Mouse (Mus musculus): ENCODE measurements around the gene Cnmd. TPM values are rescaled to one million over a fixed set of nuclear protein-coding genes. Genes with fewer than 3 reads are reported as not detected.

Cnmd gene
- polyA plus RNA-seq, 1 experiment from 2014 or later = 0.49 TPM

DNA sequence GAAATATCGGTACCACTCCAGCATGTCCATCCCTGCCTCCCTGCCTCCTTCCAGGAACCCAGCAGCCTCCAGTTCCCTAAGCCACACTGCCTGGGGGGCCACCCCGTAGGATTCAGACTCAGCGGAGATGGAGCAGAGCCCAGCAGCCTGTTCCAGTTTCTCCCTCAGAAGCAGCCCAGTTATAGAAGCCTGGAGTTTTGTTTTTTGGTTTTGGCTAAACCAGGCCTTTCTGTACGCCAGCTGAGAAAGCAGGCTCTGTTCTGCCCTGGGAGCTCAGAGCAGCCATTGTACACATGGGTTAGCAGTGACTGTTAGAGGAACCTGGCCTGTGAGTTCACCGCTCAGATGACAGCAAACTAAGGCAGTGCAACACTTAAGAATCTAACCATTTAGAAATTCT, 3.7 kb downstream of the Cnmd start:
- no peak for TF ChIP-seq CTCF (IDR thresholded peaks at IDR 0.05; ENCODE audit: low read depth)
- no peak for TF ChIP-seq EP300 (optimal IDR thresholded peaks at IDR 0.05)
- 77% methylated on average over 5 of the region's 5 CpGs for WGBS
- Histone ChIP-seq H3K36me3 (ENCODE audit: control insufficient read depth, insufficient read depth, low read length) (no peaks in the 10 kb centered on the region), H3K27me3 (ENCODE audit: control insufficient read depth, insufficient read depth, low read length) (no peaks in the 10 kb centered on the region), H3K4me2 (replicated peaks; ENCODE audit: low read depth) (no peak overlapping the region), H3K9ac (ENCODE audit: low read length) (no peak overlapping the region), H3K27ac (replicated peaks) (no peak overlapping the region), H3K9me3 (ENCODE audit: control insufficient read depth, low read length) (no peaks in the 10 kb centered on the region), H3K4me1 (replicated peaks; ENCODE audit: control insufficient read depth, insufficient read depth) (0 out of 2 replicates have a peak, but pooled peaks cover 3% of the 10 kb centered on the region), H3K4me3 (ENCODE audit: low read depth, low read length) (no peak overlapping the region)
- ATAC-seq (ENCODE audit: low FRiP score, low TSS enrichment) = no peak
- no peak for DNase-seq (ENCODE audit: low spot score)

DNA sequence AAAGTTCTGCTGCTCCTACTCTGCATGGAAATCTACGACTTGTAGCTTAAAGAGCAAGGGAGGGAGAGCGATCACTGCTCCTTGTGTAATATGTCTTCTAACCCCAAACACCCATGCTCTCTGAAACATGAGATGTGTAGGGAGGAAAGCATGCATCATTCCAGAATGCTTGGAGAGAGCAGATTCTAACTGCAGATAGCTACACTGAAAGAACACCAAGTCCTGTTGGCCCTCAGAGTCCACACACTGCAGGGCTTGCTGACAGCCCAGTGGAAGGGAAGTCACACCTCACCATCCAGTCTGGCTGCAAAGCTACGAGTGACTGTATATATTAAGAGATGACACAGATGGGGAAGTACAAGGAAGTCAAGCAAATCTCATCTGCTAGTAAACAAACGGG, 9.3 kb downstream of the Cnmd start:
- no peaks in the 10 kb centered on the region for H3K27me3 ChIP-seq (ENCODE audit: control insufficient read depth, insufficient read depth, low read length)
- no peak for DNase-seq (ENCODE audit: low spot score)
- no peaks in the 10 kb centered on the region for H3K4me1 ChIP-seq (replicated peaks; ENCODE audit: control insufficient read depth, insufficient read depth)
- H3K9me3 ChIP-seq (ENCODE audit: control insufficient read depth, low read length) = no peaks in the 10 kb centered on the region
- ATAC-seq (ENCODE audit: low FRiP score, low TSS enrichment) = no peak
- no peaks in the 10 kb centered on the region for H3K36me3 ChIP-seq (ENCODE audit: control insufficient read depth, insufficient read depth, low read length)
- H3K4me3 ChIP-seq (ENCODE audit: low read depth, low read length) = no peak overlapping the region
- WGBS = 54% methylated on average over 4 of the region's 4 CpGs
- H3K4me2 ChIP-seq (replicated peaks; ENCODE audit: low read depth) = no peak overlapping the region
- TF ChIP-seq CTCF (IDR thresholded peaks at IDR 0.05; ENCODE audit: low read depth) = no peak
- TF ChIP-seq EP300 (optimal IDR thresholded peaks at IDR 0.05) = no peak
- no peak overlapping the region for H3K9ac ChIP-seq (ENCODE audit: low read length)
- no peak overlapping the region for H3K27ac ChIP-seq (replicated peaks)

DNA sequence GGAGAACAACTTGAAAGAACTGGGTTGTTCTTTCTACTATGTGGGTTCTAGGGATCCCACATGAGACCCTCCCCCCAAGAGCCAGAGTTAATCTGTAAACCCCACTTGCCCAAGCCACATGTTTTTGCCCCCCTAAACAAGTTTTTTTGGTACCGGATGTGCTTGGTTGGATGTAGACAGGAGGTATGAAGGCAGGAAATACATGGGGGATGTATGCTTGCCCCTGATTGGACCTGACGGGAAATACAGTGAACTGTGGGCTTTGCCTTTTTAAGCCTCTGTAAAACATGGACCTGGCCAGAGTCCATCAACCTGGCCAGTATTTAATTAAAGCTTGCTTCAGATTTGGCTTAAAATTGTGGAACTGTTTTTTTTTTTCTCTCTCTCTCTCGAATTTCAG, 12.3 kb downstream of the Cnmd start:
- Histone ChIP-seq H3K4me2 (replicated peaks; ENCODE audit: low read depth) (no peak overlapping the region), H3K27me3 (ENCODE audit: control insufficient read depth, insufficient read depth, low read length) (no peaks in the 10 kb centered on the region), H3K27ac (replicated peaks) (no peak overlapping the region), H3K4me3 (ENCODE audit: low read depth, low read length) (no peak overlapping the region), H3K9me3 (ENCODE audit: control insufficient read depth, low read length) (no peaks in the 10 kb centered on the region), H3K9ac (ENCODE audit: low read length) (no peak overlapping the region), H3K36me3 (ENCODE audit: control insufficient read depth, insufficient read depth, low read length) (no peaks in the 10 kb centered on the region), H3K4me1 (replicated peaks; ENCODE audit: control insufficient read depth, insufficient read depth) (no peaks in the 10 kb centered on the region)
- ATAC-seq (ENCODE audit: low FRiP score, low TSS enrichment) = no peak
- no peak for TF ChIP-seq EP300 (optimal IDR thresholded peaks at IDR 0.05)
- no peak for TF ChIP-seq CTCF (IDR thresholded peaks at IDR 0.05; ENCODE audit: low read depth)
- no peak for DNase-seq (ENCODE audit: low spot score)
- WGBS = 47% methylated on average over 3 of the region's 3 CpGs

DNA sequence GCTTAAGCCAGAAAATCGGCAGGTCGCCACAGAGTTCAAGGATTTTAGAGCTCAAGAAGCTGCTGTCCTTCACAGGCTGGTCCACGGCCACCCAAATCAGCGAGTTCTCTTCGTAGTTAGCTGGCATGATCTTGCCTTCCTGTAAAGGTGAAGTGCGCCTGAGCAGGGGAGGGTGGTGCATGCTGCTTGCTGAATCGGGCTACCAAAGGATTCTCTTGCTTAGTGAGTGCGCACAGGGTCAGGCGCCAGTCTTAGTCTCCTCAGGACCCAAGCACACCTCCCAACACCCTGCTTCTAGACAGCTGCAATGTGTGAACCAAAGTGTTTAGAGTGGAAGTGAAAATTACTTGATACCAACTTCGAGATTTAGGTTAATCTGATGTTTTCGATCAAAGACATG, 16.6 kb downstream of the Cnmd start:
- no peaks in the 10 kb centered on the region for H3K4me1 ChIP-seq (replicated peaks; ENCODE audit: control insufficient read depth, insufficient read depth)
- no peak for DNase-seq (ENCODE audit: low spot score)
- H3K9me3 ChIP-seq (ENCODE audit: control insufficient read depth, low read length) = no peaks in the 10 kb centered on the region
- H3K4me3 ChIP-seq (ENCODE audit: low read depth, low read length) = no peak overlapping the region
- H3K4me2 ChIP-seq (replicated peaks; ENCODE audit: low read depth) = no peak overlapping the region
- no peaks in the 10 kb centered on the region for H3K27me3 ChIP-seq (ENCODE audit: control insufficient read depth, insufficient read depth, low read length)
- no peak for ATAC-seq (ENCODE audit: low FRiP score, low TSS enrichment)
- H3K9ac ChIP-seq (ENCODE audit: low read length) = no peak overlapping the region
- H3K27ac ChIP-seq (replicated peaks) = no peak overlapping the region
- TF ChIP-seq EP300 (optimal IDR thresholded peaks at IDR 0.05) = no peak
- TF ChIP-seq CTCF (IDR thresholded peaks at IDR 0.05; ENCODE audit: low read depth) = no peak
- 28% methylated on average over 11 of the region's 11 CpGs for WGBS
- no peaks in the 10 kb centered on the region for H3K36me3 ChIP-seq (ENCODE audit: control insufficient read depth, insufficient read depth, low read length)

DNA sequence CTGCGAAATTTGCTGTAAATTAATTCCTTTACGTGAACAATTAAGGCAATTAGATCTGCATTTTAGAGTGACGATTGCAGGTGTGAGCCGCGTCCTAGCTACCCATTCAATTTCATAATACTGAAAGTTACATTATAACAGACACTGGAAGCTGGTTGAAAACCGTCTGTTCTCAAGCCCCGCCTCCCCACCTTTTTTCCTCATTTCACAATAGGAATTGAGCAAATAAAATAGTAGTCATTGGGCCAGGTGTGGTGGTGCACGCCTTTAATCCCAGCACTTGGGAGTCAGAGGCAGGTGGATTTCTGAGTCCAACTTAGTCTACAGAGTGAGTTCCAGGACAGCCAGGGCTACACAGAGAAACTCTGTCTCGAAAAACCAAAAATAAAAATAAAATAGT, 19.9 kb downstream of the Cnmd start:
- no peak for ATAC-seq (ENCODE audit: low FRiP score, low TSS enrichment)
- Histone ChIP-seq H3K9me3 (ENCODE audit: control insufficient read depth, low read length) (no peaks in the 10 kb centered on the region), H3K27ac (replicated peaks) (no peak overlapping the region), H3K4me2 (replicated peaks; ENCODE audit: low read depth) (no peak overlapping the region), H3K4me1 (replicated peaks; ENCODE audit: control insufficient read depth, insufficient read depth) (no peaks in the 10 kb centered on the region), H3K4me3 (ENCODE audit: low read depth, low read length) (no peak overlapping the region), H3K36me3 (ENCODE audit: control insufficient read depth, insufficient read depth, low read length) (no peaks in the 10 kb centered on the region), H3K9ac (ENCODE audit: low read length) (no peak overlapping the region), H3K27me3 (ENCODE audit: control insufficient read depth, insufficient read depth, low read length) (no peaks in the 10 kb centered on the region)
- DNase-seq (ENCODE audit: low spot score) = no peak
- TF ChIP-seq EP300 (optimal IDR thresholded peaks at IDR 0.05) (no peak), CTCF (IDR thresholded peaks at IDR 0.05; ENCODE audit: low read depth) (no peak)
- WGBS = 68% methylated on average over 9 of the region's 9 CpGs

DNA sequence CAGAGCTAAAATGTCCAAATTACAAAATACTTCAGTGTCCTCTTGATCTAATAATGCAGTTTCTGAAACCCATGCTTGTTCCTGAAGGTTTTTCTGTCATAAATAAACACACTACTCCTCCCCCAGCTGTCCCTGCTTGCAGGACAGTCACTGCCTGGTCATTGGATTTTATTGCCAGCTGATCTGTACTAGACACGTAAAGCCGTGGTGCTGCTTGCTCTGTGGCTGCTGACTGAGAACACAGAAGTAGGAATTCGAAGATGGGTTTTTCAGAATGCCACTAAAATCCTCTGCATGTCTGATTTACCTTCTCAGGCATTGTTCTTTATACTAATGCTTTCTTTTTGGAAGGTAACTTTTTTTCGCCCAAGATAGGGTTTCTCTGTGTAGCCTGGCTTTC, 25.2 kb downstream of the Cnmd start:
- Histone ChIP-seq H3K27ac (replicated peaks) (no peak overlapping the region), H3K4me1 (replicated peaks; ENCODE audit: control insufficient read depth, insufficient read depth) (no peaks in the 10 kb centered on the region), H3K4me2 (replicated peaks; ENCODE audit: low read depth) (no peak overlapping the region), H3K27me3 (ENCODE audit: control insufficient read depth, insufficient read depth, low read length) (no peaks in the 10 kb centered on the region), H3K9me3 (ENCODE audit: control insufficient read depth, low read length) (no peaks in the 10 kb centered on the region), H3K4me3 (ENCODE audit: low read depth, low read length) (no peak overlapping the region), H3K36me3 (ENCODE audit: control insufficient read depth, insufficient read depth, low read length) (no peaks in the 10 kb centered on the region), H3K9ac (ENCODE audit: low read length) (no peak overlapping the region)
- DNase-seq (ENCODE audit: low spot score) = no peak
- WGBS = 72% methylated on average over 4 of the region's 4 CpGs
- no peak for ATAC-seq (ENCODE audit: low FRiP score, low TSS enrichment)
- TF ChIP-seq EP300 (optimal IDR thresholded peaks at IDR 0.05) (no peak), CTCF (IDR thresholded peaks at IDR 0.05; ENCODE audit: low read depth) (no peak)
